Mouse (Mus musculus) neural tube, embryonic 15.5 days (tissue): ENCODE results near the gene Gtpbp4. TPM values are rescaled to one million over a fixed set of nuclear protein-coding genes. Genes with fewer than 3 reads are reported as not detected.
A peak's percentile ranks its signal among the peaks of the same experiment; 100 is the strongest.
"Not testable (repeated sequence)": the region's sequence is repeated elsewhere in the genome, so short reads cannot be mapped to it uniquely, and the experiment has no call there.

Source experiments
- ATAC-seq: fragments of 200-750 bp; cut with Nextera tagmentation; 2 replicates; pipeline ENCODE4 v1.8.0; 2017; ENCODE audit warnings: mild to moderate bottlenecking, moderate TSS enrichment, moderate library complexity; ENCODE audit not compliant: low FRiP score
- H3K27ac ChIP-seq: fragments of 300-500 bp; sonication (generic); replicated peaks from 2 replicates; pipeline ENCODE4 v1.5.1; 2015; ENCODE audit warnings: mild to moderate bottlenecking, inconsistent platforms
- H3K27me3 ChIP-seq: fragments of 300-500 bp; sonication (generic); replicated peaks from 2 replicates; pipeline ENCODE4 v1.6.1; 2015; ENCODE audit warnings: inconsistent platforms
- H3K36me3 ChIP-seq: fragments of 300-500 bp; sonication (generic); 2 replicates; pipeline ENCODE4 v1.6.1; 2015; ENCODE audit warnings: inconsistent platforms
- H3K4me1 ChIP-seq: fragments of 300-500 bp; sonication (generic); 2 replicates; pipeline ENCODE4 v1.6.1; 2015; ENCODE audit warnings: inconsistent platforms
- H3K4me2 ChIP-seq: fragments of 300-500 bp; sonication (generic); 2 replicates; pipeline ENCODE4 v1.6.1; 2015; ENCODE audit warnings: inconsistent platforms, mild to moderate bottlenecking, moderate library complexity
- H3K4me3 ChIP-seq: fragments of 300-500 bp; sonication (generic); replicated peaks from 2 replicates; pipeline ENCODE4 v1.5.1; 2015; ENCODE audit warnings: mild to moderate bottlenecking, inconsistent platforms
- H3K9ac ChIP-seq: fragments of 300-500 bp; sonication (generic); replicated peaks from 2 replicates; pipeline ENCODE4 v1.6.1; 2015; ENCODE audit warnings: mild to moderate bottlenecking, inconsistent platforms
- H3K9me3 ChIP-seq: fragments of 300-500 bp; sonication (generic); replicated peaks from 2 replicates; pipeline ENCODE4 v1.6.1; 2016; ENCODE audit warnings: inconsistent platforms
- WGBS: fragments of 180-500 bp; shearing (Covaris S2); methylation state at CpG from one replicate; pipeline ENCODE4 v1.1.7; 2015; ENCODE audit warnings: mixed read lengths; 5-methylcytosine and 5-hydroxymethylcytosine counted together
- polyA plus RNA-seq: library from polyadenylated mRNA; unstranded; fragments of >200 nt; fragmentation: Nextera tagmentation; extraction: Ambion mirVana; gene quantifications from 2 replicates; pipeline ENCODE4 v1.2.1, GENCODE M21; 2015

The Gtpbp4 gene
- polyA plus RNA-seq, 1 experiment from 2014 or later: 60.0 TPM

DNA sequence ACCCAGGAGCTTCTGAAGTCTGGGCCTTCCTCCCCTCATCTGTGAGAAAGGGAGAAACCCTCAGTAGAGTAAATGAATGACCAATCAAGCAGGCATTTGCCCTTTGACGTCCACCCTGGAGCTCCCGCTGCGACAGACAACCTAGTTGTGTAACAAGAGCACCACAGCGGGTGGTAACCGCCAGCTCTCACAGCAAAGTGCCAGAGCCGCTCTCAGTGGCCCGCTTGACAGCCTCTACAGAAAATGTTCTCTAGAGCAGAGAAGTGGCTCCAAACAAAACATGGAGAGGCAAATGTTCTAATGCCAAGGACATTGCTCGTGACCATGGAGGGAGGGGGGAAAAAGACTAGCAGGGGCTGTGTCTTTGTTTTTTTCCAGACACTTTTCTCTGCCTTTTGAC lies 21.3 kb upstream of the Gtpbp4 start:
- Histone ChIP-seq H3K36me3 (no peaks in the 10 kb centered on the region), H3K9me3 (no peaks in the 10 kb centered on the region), H3K27ac (no peak overlapping the region), H3K4me2 (no peak overlapping the region), H3K9ac (no peak overlapping the region), H3K4me1 (no peaks in the 10 kb centered on the region), H3K4me3 (no peak overlapping the region), H3K27me3 (no peaks in the 10 kb centered on the region)
- no peak for ATAC-seq
- WGBS: 5% methylated on average over 8 of the region's 8 CpGs

DNA sequence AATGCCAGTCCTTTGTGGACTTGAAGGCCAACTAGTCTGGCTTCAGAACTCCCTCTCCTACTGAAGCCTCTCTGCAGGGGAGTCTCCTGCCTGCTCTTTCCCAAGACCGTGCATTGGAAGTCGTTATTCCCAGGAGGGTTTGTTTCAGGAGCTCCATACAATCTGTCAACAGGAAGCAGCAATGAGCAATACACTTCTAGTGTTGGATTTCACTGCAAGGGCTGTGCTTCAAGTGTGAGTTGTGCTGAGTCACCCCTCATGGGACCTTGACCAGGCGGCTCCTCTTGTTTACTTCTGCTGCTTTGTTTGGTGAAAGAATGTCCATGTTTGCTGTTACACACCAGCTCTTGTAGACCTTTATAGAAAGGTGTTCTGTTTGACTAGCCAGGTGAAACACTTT lies 18.5 kb upstream of the Gtpbp4 start:
- H3K4me3 ChIP-seq: no peak overlapping the region
- H3K4me2 ChIP-seq: no peak overlapping the region
- WGBS: 38% methylated on average over 3 of the region's 3 CpGs
- no peak overlapping the region for H3K9ac ChIP-seq
- ATAC-seq: no peak
- H3K27me3 ChIP-seq: no peaks in the 10 kb centered on the region
- H3K36me3 ChIP-seq: no peaks in the 10 kb centered on the region
- H3K4me1 ChIP-seq: no peaks in the 10 kb centered on the region
- H3K9me3 ChIP-seq: no peaks in the 10 kb centered on the region
- no peak overlapping the region for H3K27ac ChIP-seq

DNA sequence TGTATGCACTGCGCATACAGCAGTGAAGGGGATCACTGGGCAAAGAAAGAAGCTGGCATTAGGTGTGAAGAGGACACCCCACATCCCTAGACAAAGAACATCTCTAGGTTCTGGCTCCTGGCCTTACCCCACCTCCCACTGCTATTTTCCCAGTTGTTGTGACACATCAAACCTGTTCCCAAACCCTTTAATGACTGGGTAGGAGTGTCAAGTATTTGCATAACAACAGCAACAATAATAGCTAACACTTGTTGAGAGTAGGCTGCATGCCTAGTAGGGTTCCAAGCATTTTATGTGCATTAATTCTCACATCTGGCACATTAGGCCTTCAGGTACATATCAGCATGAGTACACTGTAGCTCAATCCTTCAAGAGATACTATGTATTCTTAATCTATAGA lies 17.6 kb upstream of the Gtpbp4 start:
- 78% methylated on average over 1 of the region's 1 CpGs for WGBS
- H3K9ac ChIP-seq: no peak overlapping the region

DNA sequence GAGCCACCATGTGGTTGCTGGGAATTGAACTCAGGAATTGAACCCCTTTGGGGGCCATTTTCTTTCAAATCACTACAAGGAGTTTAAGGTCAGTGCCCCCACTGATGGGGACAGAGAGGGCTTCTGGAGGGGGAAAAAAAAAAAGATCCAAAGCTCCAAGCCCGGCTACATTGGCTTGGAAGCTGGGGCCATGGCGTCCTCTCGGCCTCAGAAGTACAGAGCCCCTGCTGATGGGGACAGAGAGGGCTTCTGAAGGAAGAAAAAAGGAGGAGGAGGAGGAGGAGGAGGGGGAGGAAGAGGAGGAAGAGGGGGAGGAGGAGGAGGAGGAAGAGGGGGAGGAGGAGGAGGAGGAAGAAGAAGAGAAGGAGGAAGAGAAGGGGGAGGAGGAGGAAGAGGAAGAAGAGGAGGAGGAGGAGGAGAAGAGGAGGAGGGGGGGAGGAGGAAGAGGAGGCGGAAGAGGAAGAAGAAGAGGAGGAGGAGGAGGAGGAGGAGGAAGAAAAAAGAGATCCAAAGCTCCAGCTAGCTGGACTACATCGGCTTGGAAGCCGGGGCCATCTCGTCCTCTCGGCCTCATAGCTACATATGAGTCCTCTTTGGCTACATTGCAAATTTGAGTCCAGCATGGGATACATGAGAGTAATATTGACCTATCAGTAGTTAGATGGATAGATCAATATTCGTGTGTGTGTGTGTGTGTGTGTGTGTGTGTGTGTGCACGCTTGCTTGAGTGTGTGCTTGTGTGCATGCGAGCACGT lies 15.9 kb upstream of the Gtpbp4 start:
- Histone ChIP-seq H3K4me3 (no peak overlapping the region), H3K27ac (no peak overlapping the region), H3K9me3 (no peaks in the 10 kb centered on the region), H3K4me1 (no peaks in the 10 kb centered on the region), H3K27me3 (no peaks in the 10 kb centered on the region), H3K9ac (no peak overlapping the region), H3K36me3 (no peaks in the 10 kb centered on the region), H3K4me2 (no peak overlapping the region)
- ATAC-seq: no peak
- WGBS: 61% methylated on average over 11 of the region's 12 CpGs

More for the DNA sequence above, 17.6 kb upstream of the Gtpbp4 start:
- Histone ChIP-seq H3K4me3 (no peak overlapping the region), H3K4me1 (no peaks in the 10 kb centered on the region), H3K9me3 (no peaks in the 10 kb centered on the region), H3K27me3 (no peaks in the 10 kb centered on the region), H3K27ac (no peak overlapping the region), H3K4me2 (no peak overlapping the region), H3K36me3 (no peaks in the 10 kb centered on the region)
- no peak for ATAC-seq

DNA sequence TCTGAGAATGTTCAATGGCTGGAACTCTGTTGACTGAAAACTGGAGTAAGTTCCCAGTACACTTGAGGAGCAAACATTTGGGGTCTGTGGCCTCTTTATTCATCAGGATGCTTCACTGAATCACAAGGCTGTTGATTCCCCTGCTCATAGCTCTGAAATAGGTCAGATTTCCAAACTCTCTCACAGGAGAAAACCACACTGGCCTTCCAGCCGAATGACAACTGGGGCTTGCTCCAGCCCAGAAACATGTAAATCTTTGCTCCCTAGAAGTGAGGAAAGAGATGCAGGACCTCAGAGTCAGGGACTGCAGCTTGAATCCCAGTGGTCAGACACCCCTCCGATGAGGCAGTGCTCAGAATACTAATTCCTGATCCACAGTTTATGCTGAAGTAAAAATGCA lies 7.4 kb upstream of the Gtpbp4 start:
- Histone ChIP-seq H3K4me1 (no peaks in the 10 kb centered on the region), H3K9ac (no peak overlapping the region), H3K9me3 (no peaks in the 10 kb centered on the region), H3K36me3 (no peaks in the 10 kb centered on the region), H3K27me3 (no peaks in the 10 kb centered on the region), H3K27ac (no peak overlapping the region), H3K4me2 (no peak overlapping the region), H3K4me3 (no peak overlapping the region)
- no peak for ATAC-seq
- 82% methylated on average over 2 of the region's 2 CpGs for WGBS

DNA sequence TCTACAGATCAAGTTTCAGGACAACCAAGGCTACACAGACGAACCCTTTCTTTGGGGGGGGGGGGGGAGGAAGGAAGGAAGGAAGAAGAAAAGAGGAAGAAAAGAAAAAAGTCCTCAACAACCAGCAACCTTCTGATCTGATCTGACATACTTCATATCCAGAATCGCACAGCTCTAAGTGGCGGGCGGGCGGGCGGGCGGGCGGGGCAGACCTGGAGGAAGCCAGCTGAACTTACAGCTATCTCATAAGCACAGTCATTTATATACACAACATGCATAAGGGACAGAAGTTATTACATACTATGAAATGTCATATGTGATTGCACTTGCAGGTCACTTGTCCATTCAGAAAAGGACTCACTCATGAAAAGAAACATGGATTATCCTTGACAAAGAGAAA lies 3.6 kb upstream of the Gtpbp4 start:
- WGBS: 88% methylated on average over 8 of the region's 8 CpGs
- H3K4me3 ChIP-seq: no peak overlapping the region
- H3K9me3 ChIP-seq: no peaks in the 10 kb centered on the region

DNA sequence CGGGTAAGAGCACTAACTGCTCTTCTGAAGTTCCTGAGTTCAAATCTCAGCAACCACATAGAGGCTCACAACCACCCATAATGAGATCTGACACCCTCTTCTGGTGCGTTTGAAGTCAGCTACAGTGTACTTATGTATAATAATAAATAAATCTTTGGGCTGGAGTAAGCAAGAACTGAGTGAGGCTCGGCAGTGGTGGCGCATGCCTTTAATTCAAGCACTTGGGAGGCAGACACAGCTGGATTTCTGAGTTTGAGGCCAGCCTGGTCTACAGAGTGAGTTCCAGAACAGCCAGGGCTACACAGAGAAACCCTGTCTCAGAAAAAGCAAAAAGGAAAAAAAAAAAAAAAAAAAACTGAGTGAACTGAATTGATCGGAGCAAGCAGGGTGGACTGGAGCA lies 1.3 kb upstream of the Gtpbp4 start:
- ATAC-seq, H3K4me2 ChIP-seq: not testable (repeated sequence)

More for the DNA sequence above, 3.6 kb upstream of the Gtpbp4 start:
- H3K27ac ChIP-seq: no peak overlapping the region
- no peaks in the 10 kb centered on the region for H3K27me3 ChIP-seq
- H3K36me3 ChIP-seq: no peaks in the 10 kb centered on the region
- H3K4me1 ChIP-seq: peaks cover 12% of the 10 kb centered on the region
- H3K9ac ChIP-seq: no peak overlapping the region
- no peak for ATAC-seq
- no peak overlapping the region for H3K4me2 ChIP-seq

DNA sequence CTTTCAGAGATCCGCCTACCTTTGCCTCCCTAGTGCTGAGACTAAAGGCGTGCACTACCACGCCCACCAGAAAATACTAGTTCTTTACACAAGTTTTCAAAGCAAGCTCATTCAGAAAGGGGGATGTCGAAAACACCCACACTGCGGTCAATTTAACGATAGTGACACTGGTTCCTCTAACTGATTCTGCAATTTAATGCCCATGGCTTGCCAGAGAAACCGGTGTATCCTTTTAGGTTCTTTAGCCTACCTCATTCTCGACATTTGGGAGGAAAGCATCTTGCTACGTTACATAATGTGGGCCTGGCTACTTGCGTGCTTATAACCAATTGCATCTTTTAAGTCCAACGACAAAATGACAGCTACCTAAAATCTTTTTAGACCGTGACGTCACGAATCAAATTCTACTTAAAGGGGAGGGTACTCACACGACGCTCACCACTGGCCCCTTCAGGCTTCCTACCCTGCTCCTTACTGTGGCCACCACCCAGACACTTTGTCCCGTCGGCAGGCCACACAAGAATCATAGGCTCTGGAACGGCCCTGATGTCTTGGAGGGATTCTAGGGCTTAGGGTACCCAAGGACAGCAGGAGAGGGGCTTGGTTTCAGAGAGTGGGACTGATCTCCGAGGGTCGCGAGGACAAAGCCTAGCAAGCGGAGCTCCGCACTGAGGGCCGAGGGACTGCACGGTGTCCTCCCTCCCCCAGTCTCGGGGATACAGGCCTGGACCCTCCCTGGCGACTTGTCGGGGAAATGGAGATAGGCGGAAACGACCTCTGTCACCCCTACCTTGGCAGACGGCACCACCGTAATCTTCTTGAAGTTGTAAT lies 509 bp downstream of the Gtpbp4 start:
- Histone ChIP-seq H3K4me2 (peak overlapping the region; percentile 90), H3K9me3 (no peaks in the 10 kb centered on the region), H3K27me3 (no peaks in the 10 kb centered on the region), H3K4me1 (peaks cover 16% of the 10 kb centered on the region), H3K9ac (peak overlapping the region; percentile 86), H3K27ac (peak overlapping the region; percentile 69), H3K36me3 (peaks cover 8% of the 10 kb centered on the region), H3K4me3 (peak overlapping the region; percentile 87)
- WGBS: 4% methylated on average over 33 of the region's 33 CpGs
- ATAC-seq: peak; percentile 80

More for the DNA sequence above, 1.3 kb upstream of the Gtpbp4 start:
- 82% methylated on average over 5 of the region's 5 CpGs for WGBS
- not testable (repeated sequence) for H3K9ac ChIP-seq, H3K36me3 ChIP-seq, H3K27me3 ChIP-seq, H3K9me3 ChIP-seq, H3K4me3 ChIP-seq, H3K27ac ChIP-seq
- peaks cover 16% of the 10 kb centered on the region for H3K4me1 ChIP-seq

DNA sequence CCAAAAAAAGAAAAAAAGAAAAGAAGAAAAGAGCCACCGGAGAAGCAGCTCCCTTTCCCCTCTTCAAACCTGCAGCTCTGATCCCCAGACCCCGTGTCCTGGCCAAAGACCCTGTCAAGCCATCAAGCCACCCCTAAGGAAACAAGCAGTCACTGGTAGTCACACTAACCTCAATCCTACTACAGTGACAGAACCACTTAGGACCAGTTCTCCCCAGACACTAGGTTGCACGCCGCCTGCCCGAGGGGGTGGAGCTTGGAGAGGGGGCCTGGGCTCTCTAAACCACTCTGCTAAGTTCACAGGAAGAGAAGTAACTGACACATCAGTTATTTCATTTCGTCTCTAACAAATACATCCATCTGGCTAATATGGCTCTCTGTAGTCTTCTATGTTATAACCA lies 3.7 kb downstream of the Gtpbp4 start:
- Histone ChIP-seq H3K36me3 (peaks cover 30% of the 10 kb centered on the region), H3K4me1 (peaks cover 16% of the 10 kb centered on the region), H3K27me3 (no peaks in the 10 kb centered on the region), H3K4me3 (no peak overlapping the region), H3K4me2 (no peak overlapping the region), H3K9me3 (no peaks in the 10 kb centered on the region), H3K27ac (no peak overlapping the region), H3K9ac (no peak overlapping the region)
- ATAC-seq: no peak
- WGBS: 95% methylated on average over 6 of the region's 6 CpGs

DNA sequence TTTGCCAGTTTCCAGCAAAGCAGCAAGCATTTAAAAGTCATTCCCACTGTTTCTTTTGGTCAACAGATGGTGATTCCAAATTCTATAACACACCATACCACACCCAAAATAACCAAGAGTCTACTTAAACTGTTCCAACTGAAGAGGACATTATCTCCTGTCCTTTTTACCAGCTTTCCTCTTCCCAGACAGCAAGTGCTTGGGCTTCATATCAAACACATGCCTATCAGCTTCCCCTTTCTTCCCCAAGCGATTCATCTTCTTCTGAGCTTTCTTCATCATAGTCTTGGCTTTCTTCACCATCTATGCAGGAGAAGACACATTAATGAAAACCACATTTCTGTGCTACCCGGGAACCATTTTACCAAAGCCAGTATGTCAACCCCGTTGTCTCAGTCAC lies 22.9 kb downstream of the Gtpbp4 start:
- H3K4me1 ChIP-seq: no peaks in the 10 kb centered on the region
- 97% methylated on average over 3 of the region's 3 CpGs for WGBS
- no peak overlapping the region for H3K4me2 ChIP-seq
- no peak overlapping the region for H3K27ac ChIP-seq
- H3K27me3 ChIP-seq: no peaks in the 10 kb centered on the region
- no peak overlapping the region for H3K4me3 ChIP-seq
- H3K9ac ChIP-seq: no peak overlapping the region
- ATAC-seq: no peak
- H3K36me3 ChIP-seq: peaks cover 80% of the 10 kb centered on the region
- no peaks in the 10 kb centered on the region for H3K9me3 ChIP-seq

DNA sequence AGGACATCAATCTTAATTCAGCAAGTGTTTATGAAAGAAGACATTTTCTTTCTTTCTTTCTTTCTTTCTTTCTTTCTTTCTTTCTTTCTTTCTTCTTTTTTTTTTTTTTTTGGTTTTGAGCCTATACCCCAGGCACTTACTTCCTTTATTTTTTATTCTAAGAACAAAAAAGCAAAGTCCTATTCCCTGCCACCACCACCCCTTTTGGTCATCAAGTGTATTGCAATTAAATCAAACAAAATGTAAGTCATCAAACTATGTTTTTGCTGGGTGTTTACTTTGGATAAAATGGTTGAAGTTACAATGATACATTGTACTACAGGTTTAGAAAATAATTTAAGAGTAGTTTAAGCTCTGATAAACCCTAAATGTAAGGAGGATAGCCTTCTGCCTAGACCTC lies 23.5 kb downstream of the Gtpbp4 start:
- Histone ChIP-seq H3K36me3 (peaks cover 77% of the 10 kb centered on the region), H3K4me1 (no peaks in the 10 kb centered on the region), H3K9me3 (no peaks in the 10 kb centered on the region), H3K27me3 (no peaks in the 10 kb centered on the region), H3K4me2 (no peak overlapping the region), H3K27ac (no peak overlapping the region), H3K4me3 (no peak overlapping the region), H3K9ac (no peak overlapping the region)
- ATAC-seq: no peak

DNA sequence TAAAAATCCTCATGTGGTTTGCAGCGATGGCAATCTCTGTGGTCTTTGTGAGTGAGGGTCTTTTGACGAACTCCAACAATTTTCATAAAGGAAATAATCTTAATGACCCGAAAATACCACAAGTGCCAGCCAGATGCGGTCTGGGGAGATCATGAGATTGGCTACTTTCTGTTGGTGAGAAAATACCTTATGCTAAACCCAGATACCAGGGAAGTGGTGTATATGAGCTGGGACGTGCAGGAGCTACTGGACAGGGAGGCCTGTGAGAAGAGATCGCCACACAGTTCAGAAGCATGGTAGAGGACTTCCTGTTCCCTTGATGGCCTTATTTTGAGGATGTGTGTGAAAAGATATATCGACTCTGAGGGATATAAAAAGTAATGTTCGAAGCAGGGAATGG lies 28.1 kb downstream of the Gtpbp4 start:
- H3K27me3 ChIP-seq: no peaks in the 10 kb centered on the region
- 94% methylated on average over 8 of the region's 8 CpGs for WGBS
- H3K36me3 ChIP-seq: peaks cover 37% of the 10 kb centered on the region
- ATAC-seq: no peak
- H3K4me1 ChIP-seq: no peaks in the 10 kb centered on the region
- H3K9ac ChIP-seq: no peak overlapping the region
- no peak overlapping the region for H3K4me2 ChIP-seq
- H3K9me3 ChIP-seq: no peaks in the 10 kb centered on the region
- H3K27ac ChIP-seq: no peak overlapping the region
- H3K4me3 ChIP-seq: no peak overlapping the region
